Mouse (Mus musculus) small intestine, adult 2 months (tissue): ENCODE results near the gene Prrt1.

ENCODE experiments used
- CTCF ChIP-seq: fragments of 200-500 bp; IDR thresholded peaks from 2 replicates; pipeline ENCODE4 v1.5.1; 2012; ENCODE audit warnings: low read depth, mild to moderate bottlenecking, control low read depth, inconsistent platforms, low read length, moderate library complexity, mixed read lengths; ENCODE audit not compliant: insufficient replicate concordance, insufficient read length; ENCODE audit errors: extremely low read depth
- POLR2A ChIP-seq: fragments of 200-500 bp; IDR thresholded peaks from 2 replicates; pipeline ENCODE4 v1.6.1; 2012; ENCODE audit warnings: low read depth, mild to moderate bottlenecking, control low read depth, inconsistent platforms, low read length, moderate library complexity

- no peak for TF ChIP-seq CTCF
- TF ChIP-seq POLR2A, result no peak
Observed at GRCm38 (mm10) chr17:34599891-34600290, 29.4 kb upstream of the Prrt1 start.
